Mouse (Mus musculus): ENCODE measurements around the gene Asic2. TPM values are rescaled to one million over a fixed set of nuclear protein-coding genes. Genes with fewer than 3 reads are reported as not detected.

The Asic2 gene
- polyA plus RNA-seq, 1 experiment from 2014 or later, result 0.07 TPM

DNA sequence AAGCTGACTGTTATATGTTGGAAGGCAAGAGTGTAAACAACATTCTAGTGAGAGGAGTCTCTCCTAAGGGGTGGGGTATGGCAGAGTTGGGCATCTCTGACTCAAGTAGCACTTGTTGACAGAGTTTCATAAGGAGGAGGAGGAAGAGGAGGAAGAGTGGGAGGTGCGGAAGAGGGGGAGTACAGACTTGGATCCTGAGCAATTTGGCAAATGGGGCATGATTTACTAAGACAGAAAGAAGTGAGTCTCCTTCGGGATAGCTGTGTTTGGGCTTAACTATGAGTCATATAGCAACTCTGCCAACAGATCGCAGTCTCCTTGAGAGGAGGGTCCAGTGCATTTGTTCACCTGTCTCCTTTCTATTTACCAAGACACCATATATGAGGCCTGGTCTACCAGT, 549.1 kb downstream of the Asic2 start:
- no peak overlapping the region for H3K9ac ChIP-seq
- H3K27ac ChIP-seq (replicated peaks), result no peak overlapping the region
- no peak for ATAC-seq (ENCODE audit: extremely low read depth, insufficient number of reproducible peaks, low FRiP score, low TSS enrichment)
- H3K27me3 ChIP-seq (replicated peaks), result no peaks in the 10 kb centered on the region
- no peak overlapping the region for H3K4me3 ChIP-seq
- H3K4me1 ChIP-seq, result no peaks in the 10 kb centered on the region
- WGBS, result 79% methylated on average over 3 of the region's 3 CpGs
- H3K9me3 ChIP-seq, result no peaks in the 10 kb centered on the region
- H3K4me2 ChIP-seq, result no peak overlapping the region
- no peaks in the 10 kb centered on the region for H3K36me3 ChIP-seq

DNA sequence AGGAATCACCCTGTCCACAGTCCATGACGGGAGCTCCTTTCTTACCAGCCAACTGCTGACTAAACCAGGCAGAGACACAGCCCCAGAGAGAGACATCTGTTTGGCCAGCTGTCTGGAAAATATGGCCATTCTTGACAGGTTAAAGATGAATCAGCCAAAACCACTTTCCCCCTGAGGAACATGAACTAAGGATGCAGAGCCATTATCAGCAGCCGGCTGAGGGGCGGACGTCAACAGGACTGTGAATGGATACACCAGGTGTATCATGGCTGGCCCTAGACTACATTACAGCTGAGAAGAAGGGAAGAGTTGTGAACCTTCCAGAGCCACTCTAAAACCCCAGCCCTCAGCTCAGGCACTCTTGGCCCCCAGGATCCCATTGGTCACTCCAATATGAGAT, 550.2 kb downstream of the Asic2 start:
- H3K27ac ChIP-seq (replicated peaks), result no peak overlapping the region
- H3K36me3 ChIP-seq, result no peaks in the 10 kb centered on the region
- H3K4me3 ChIP-seq, result no peak overlapping the region
- no peaks in the 10 kb centered on the region for H3K4me1 ChIP-seq
- H3K9ac ChIP-seq, result no peak overlapping the region
- H3K9me3 ChIP-seq, result no peaks in the 10 kb centered on the region
- no peak overlapping the region for H3K4me2 ChIP-seq
- no peak for ATAC-seq (ENCODE audit: extremely low read depth, insufficient number of reproducible peaks, low FRiP score, low TSS enrichment)
- H3K27me3 ChIP-seq (replicated peaks), result no peaks in the 10 kb centered on the region
- WGBS, result 85% methylated on average over 4 of the region's 4 CpGs

- H3K4me2 ChIP-seq, result no peak overlapping the region
- no peaks in the 10 kb centered on the region for H3K4me1 ChIP-seq
- no peak overlapping the region for H3K4me3 ChIP-seq
- 68% methylated on average over 6 of the region's 6 CpGs for WGBS
- H3K9ac ChIP-seq, result no peak overlapping the region
- H3K9me3 ChIP-seq, result no peaks in the 10 kb centered on the region
- no peak overlapping the region for H3K27ac ChIP-seq (replicated peaks)
- H3K27me3 ChIP-seq (replicated peaks), result no peaks in the 10 kb centered on the region
- H3K36me3 ChIP-seq, result no peaks in the 10 kb centered on the region
- ATAC-seq (ENCODE audit: extremely low read depth, insufficient number of reproducible peaks, low FRiP score, low TSS enrichment), result no peak
These were observed 551.9 kb downstream of the Asic2 start for GRCm38 (mm10) chr11:81416319-81416718.

DNA sequence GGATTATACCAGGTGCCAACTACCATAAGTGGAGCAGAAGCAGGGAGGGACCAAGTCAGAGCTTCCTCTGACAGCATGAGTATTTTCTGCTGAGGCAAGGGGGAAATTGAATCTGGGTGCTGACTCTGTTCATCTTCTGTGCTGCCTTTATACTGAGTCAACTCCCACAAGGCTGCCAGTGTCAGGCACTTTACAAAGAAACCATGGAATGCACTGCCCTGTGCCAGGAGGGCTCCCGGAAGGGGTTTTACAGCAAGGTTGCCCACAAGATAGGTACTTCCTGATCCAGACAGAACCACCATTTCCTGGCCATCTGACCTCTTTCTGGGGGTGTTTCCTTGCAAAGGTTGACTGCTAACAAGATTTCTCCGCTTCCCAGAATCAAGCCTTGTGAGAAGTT, 553.7 kb downstream of the Asic2 start:
- no peaks in the 10 kb centered on the region for H3K27me3 ChIP-seq (replicated peaks)
- 67% methylated on average over 2 of the region's 2 CpGs for WGBS

GRCm38 (mm10) chr11:81411251-81411650, 557.0 kb downstream of the Asic2 start:
- no peak overlapping the region for H3K4me3 ChIP-seq
- no peaks in the 10 kb centered on the region for H3K9me3 ChIP-seq
- no peak for ATAC-seq (ENCODE audit: extremely low read depth, insufficient number of reproducible peaks, low FRiP score, low TSS enrichment)
- 21% methylated on average over 4 of the region's 4 CpGs for WGBS
- H3K9ac ChIP-seq, result no peak overlapping the region
- no peak overlapping the region for H3K4me2 ChIP-seq
- no peaks in the 10 kb centered on the region for H3K36me3 ChIP-seq
- no peaks in the 10 kb centered on the region for H3K4me1 ChIP-seq
- no peaks in the 10 kb centered on the region for H3K27me3 ChIP-seq (replicated peaks)
- H3K27ac ChIP-seq (replicated peaks), result no peak overlapping the region

More for the DNA sequence above, 553.7 kb downstream of the Asic2 start:
- Histone ChIP-seq H3K9ac (no peak overlapping the region), H3K36me3 (no peaks in the 10 kb centered on the region), H3K9me3 (no peaks in the 10 kb centered on the region), H3K4me2 (no peak overlapping the region), H3K4me1 (no peaks in the 10 kb centered on the region), H3K27ac (replicated peaks) (no peak overlapping the region), H3K4me3 (no peak overlapping the region)
- ATAC-seq (ENCODE audit: extremely low read depth, insufficient number of reproducible peaks, low FRiP score, low TSS enrichment), result no peak

DNA sequence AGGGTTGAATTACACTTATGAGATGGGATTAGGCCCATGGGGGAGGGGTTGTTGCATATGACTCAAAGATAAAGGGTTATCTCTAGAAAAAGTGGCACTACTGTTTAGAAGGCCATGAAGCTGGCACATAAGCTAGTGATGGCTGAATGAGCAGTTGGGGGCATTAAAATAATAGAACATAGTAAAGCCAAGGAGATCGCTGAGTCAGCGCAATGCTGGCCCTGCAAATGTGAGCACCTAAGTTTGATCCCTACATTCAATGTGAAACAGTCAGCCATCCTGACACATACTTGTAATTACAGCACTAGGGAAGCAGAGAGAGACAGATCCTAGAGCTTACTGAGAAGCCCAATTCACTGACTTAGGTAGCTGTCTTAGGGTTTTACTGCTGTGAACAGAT, 562.3 kb downstream of the Asic2 start:
- no peak overlapping the region for H3K27ac ChIP-seq (replicated peaks)
- no peaks in the 10 kb centered on the region for H3K9me3 ChIP-seq
- peaks cover 3% of the 10 kb centered on the region for H3K4me1 ChIP-seq
- H3K27me3 ChIP-seq (replicated peaks), result peaks cover 7% of the 10 kb centered on the region; the same call in 1 of the 2 replicates
- H3K9ac ChIP-seq, result no peak overlapping the region
- WGBS, result 90% methylated on average over 2 of the region's 2 CpGs
- H3K36me3 ChIP-seq, result no peaks in the 10 kb centered on the region
- ATAC-seq (ENCODE audit: extremely low read depth, insufficient number of reproducible peaks, low FRiP score, low TSS enrichment), result no peak
- no peak overlapping the region for H3K4me3 ChIP-seq
- no peak overlapping the region for H3K4me2 ChIP-seq

- Histone ChIP-seq H3K4me1 (peaks cover 16% of the 10 kb centered on the region), H3K4me2 (no peak overlapping the region), H3K9ac (no peak overlapping the region), H3K36me3 (no peaks in the 10 kb centered on the region), H3K27ac (replicated peaks) (no peak overlapping the region), H3K27me3 (replicated peaks) (peaks cover 7% of the 10 kb centered on the region; the same call in 1 of the 2 replicates), H3K4me3 (no peak overlapping the region), H3K9me3 (no peaks in the 10 kb centered on the region)
- 67% methylated on average over 8 of the region's 8 CpGs for WGBS
- no peak for ATAC-seq (ENCODE audit: extremely low read depth, insufficient number of reproducible peaks, low FRiP score, low TSS enrichment)
These were observed 566.0 kb downstream of the Asic2 start for GRCm38 (mm10) chr11:81402263-81402662.

- no peaks in the 10 kb centered on the region for H3K36me3 ChIP-seq
- WGBS, result 69% methylated on average over 9 of the region's 9 CpGs
- no peak overlapping the region for H3K27ac ChIP-seq (replicated peaks)
- H3K27me3 ChIP-seq (replicated peaks), result no peaks in the 10 kb centered on the region
- H3K4me3 ChIP-seq, result no peak overlapping the region
- no peak for ATAC-seq (ENCODE audit: extremely low read depth, insufficient number of reproducible peaks, low FRiP score, low TSS enrichment)
- no peak overlapping the region for H3K4me2 ChIP-seq
- H3K4me1 ChIP-seq, result no peaks in the 10 kb centered on the region
- no peak overlapping the region for H3K9ac ChIP-seq
- no peaks in the 10 kb centered on the region for H3K9me3 ChIP-seq
These were observed 575.4 kb downstream of the Asic2 start for GRCm38 (mm10) chr11:81392855-81393254.

DNA sequence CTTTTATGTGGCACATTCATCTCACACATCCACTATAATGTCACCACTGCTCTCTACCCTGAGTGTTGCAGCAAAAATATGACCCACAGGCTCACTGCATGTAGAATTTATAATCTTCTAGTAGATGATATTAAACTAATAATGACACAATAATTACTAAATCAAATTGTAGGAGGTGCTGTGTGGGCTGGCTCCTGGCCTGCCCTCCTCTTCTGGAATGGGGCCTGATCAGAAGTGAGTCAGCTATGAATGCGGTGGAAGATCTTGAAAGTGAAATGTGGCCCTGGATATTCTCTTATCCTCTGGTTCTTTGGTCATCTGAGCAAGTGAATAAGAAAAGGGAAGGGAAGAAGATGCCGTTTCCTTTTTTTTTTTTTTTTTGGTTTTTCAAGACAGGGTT, 582.1 kb downstream of the Asic2 start:
- Histone ChIP-seq H3K9me3 (no peaks in the 10 kb centered on the region), H3K9ac (no peak overlapping the region), H3K4me3 (no peak overlapping the region), H3K27ac (replicated peaks) (no peak overlapping the region), H3K4me2 (no peak overlapping the region), H3K4me1 (no peaks in the 10 kb centered on the region), H3K36me3 (no peaks in the 10 kb centered on the region), H3K27me3 (replicated peaks) (peaks cover 3% of the 10 kb centered on the region; the same call in 1 of the 2 replicates)
- WGBS, result 59% methylated on average over 2 of the region's 2 CpGs
- ATAC-seq (ENCODE audit: extremely low read depth, insufficient number of reproducible peaks, low FRiP score, low TSS enrichment), result no peak

GRCm38 (mm10) chr11:81385547-81385946, 582.7 kb downstream of the Asic2 start:
- Histone ChIP-seq H3K4me1 (no peaks in the 10 kb centered on the region), H3K9ac (no peak overlapping the region), H3K4me2 (no peak overlapping the region), H3K36me3 (no peaks in the 10 kb centered on the region), H3K27me3 (replicated peaks) (peaks cover 5% of the 10 kb centered on the region; the same call in 1 of the 2 replicates), H3K4me3 (no peak overlapping the region), H3K9me3 (no peaks in the 10 kb centered on the region), H3K27ac (replicated peaks) (no peak overlapping the region)
- ATAC-seq (ENCODE audit: extremely low read depth, insufficient number of reproducible peaks, low FRiP score, low TSS enrichment), result no peak

GRCm38 (mm10) chr11:81374841-81375240, 593.4 kb downstream of the Asic2 start:
- Histone ChIP-seq H3K4me2 (no peak overlapping the region), H3K27me3 (replicated peaks) (no peaks in the 10 kb centered on the region), H3K4me1 (0 out of 2 replicates have a peak, but pooled peaks cover 6% of the 10 kb centered on the region), H3K9me3 (no peaks in the 10 kb centered on the region), H3K36me3 (no peaks in the 10 kb centered on the region), H3K27ac (replicated peaks) (no peak overlapping the region), H3K4me3 (no peak overlapping the region), H3K9ac (no peak overlapping the region)
- no peak for ATAC-seq (ENCODE audit: extremely low read depth, insufficient number of reproducible peaks, low FRiP score, low TSS enrichment)

- WGBS, result 68% methylated on average over 8 of the region's 8 CpGs
These were observed 594.1 kb downstream of the Asic2 start for GRCm38 (mm10) chr11:81374003-81374710.

More at GRCm38 (mm10) chr11:81374003-81374710, 594.1 kb downstream of the Asic2 start:
- H3K36me3 ChIP-seq, result no peaks in the 10 kb centered on the region
- H3K4me3 ChIP-seq, result no peak overlapping the region
- 0 out of 2 replicates have a peak, but pooled peaks cover 6% of the 10 kb centered on the region for H3K4me1 ChIP-seq
- H3K27me3 ChIP-seq (replicated peaks), result no peaks in the 10 kb centered on the region
- no peaks in the 10 kb centered on the region for H3K9me3 ChIP-seq
- no peak for ATAC-seq (ENCODE audit: extremely low read depth, insufficient number of reproducible peaks, low FRiP score, low TSS enrichment)
- H3K4me2 ChIP-seq, result no peak overlapping the region
- H3K9ac ChIP-seq, result no peak overlapping the region
- no peak overlapping the region for H3K27ac ChIP-seq (replicated peaks)

Measured in heart, embryonic 13.5 days (tissue).